Mouse (Mus musculus) layer of hippocampus, postnatal 25 days (tissue): ENCODE measurements around the gene Gpr37l1. TPM values are rescaled to one million over a fixed set of nuclear protein-coding genes. Genes with fewer than 3 reads are reported as not detected.

ENCODE experiments used
- DNase-seq, 2 experiments: peaks; one replicate each; pipeline ENCODE4 v3.0.0; 2022; ENCODE audit warnings: mixed read lengths in 2 of 2, low spot score in 1 of 2; ENCODE audit errors: extremely low spot score in 1 of 2
- total RNA-seq, 2 experiments: library from RNA; stranded (reverse); gene quantifications; 2 replicates each; pipeline ENCODE4 v1.2.3; 2021

Gpr37l1 gene
- total RNA-seq, 2 experiments from 2014 or later, result 226 to 229 TPM

GRCm38 (mm10) chr1:135182975-135183374 is 15.5 kb upstream of the Gpr37l1 start:
- DNase-seq, result no peak

GRCm38 (mm10) chr1:135181880-135182623 is 14.6 kb upstream of the Gpr37l1 start:
- no peak for DNase-seq

- DNase-seq, result no peak
These were observed 13.8 kb upstream of the Gpr37l1 start for GRCm38 (mm10) chr1:135181275-135181674.

DNA sequence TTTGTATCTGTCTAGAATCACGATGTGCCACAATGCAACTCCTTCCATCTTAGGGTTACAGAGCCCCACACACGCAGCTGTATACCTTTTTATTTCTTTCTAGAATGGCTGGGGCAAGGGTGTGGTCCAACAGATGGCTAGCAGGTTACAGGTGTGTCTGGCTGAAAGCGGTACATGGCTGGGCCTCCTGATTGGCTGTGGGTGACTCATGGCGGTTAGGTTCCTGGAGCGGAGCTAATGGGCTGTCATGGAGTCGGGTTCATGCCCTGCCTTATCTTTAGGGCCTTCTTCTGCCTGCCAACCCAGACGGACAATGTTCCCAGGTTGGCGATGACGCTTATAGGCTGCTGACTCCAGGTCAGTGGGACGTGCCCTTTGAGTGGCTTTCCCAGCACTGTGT is 13.3 kb upstream of the Gpr37l1 start:
- no peak for DNase-seq

- no peak for DNase-seq
These were observed 11.4 kb upstream of the Gpr37l1 start for GRCm38 (mm10) chr1:135178863-135179262.

DNA sequence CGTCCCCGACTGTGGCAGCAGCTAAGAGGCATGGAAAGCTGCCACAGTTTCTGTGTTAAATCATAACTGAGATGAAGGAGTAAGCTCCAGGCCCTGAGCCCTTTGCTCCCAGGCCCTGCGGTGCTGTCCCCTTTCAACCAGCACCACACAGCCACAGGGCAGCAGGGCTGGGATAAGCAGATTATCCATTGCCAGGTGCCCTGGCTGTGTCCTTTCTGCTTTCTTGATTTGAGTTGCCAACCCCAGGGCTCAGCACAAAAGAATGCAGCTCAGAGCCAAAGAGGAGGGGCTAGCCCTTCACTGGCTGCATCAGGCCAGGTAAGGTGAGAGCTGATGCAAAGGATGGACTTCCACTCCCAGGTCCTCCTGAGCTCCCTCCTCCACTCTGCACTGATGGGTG is 10.2 kb upstream of the Gpr37l1 start:
- DNase-seq, result no peak

GRCm38 (mm10) chr1:135175176-135175575 is 7.7 kb upstream of the Gpr37l1 start:
- DNase-seq, result no peak

DNA sequence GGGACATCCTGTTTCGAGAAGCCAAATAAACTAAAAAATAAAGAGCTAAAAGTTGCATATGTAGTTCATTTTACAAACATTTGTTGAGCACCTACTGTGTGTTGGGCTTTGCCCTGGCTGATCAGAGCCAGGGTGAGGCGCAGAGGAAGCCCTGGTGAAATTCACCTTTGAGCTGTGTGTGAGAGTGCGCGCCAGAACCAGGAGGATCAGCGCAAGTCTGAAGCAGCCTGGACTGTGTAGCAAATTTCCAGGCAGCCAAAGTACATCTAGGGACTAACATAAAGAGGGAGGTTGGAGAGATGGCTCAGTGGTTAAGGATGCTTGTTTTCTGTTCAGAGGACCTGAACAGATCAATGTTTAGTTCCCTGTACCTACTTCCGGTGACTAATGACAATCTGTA is 5.8 kb upstream of the Gpr37l1 start:
- no peak for DNase-seq

DNA sequence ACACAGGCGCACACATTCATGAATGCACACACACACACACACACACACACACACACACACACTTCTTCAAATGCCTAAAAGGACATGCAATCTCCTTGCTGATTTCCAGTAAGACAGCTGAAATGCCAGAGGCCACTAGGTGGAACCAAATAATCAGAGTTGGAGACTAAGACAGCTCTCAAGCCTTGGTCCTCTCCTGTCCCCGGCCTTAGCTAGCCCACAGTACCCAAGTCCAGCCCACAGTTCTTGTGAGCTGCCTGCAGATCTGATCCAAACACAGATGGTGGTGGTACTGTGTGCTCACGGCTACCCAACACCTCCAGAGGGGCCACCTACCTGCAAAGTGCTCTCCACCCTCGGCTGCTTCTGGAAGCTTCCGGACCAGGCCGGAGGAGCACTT is 4.5 kb upstream of the Gpr37l1 start:
- peak in 1 of 2 experiments; percentile 59 for DNase-seq

GRCm38 (mm10) chr1:135171202-135171601 is 3.7 kb upstream of the Gpr37l1 start:
- no peak for DNase-seq

- no peak for DNase-seq
These were observed 2.8 kb upstream of the Gpr37l1 start for GRCm38 (mm10) chr1:135170299-135170698.

- DNase-seq, result no peak
These were observed 2.2 kb upstream of the Gpr37l1 start for GRCm38 (mm10) chr1:135169556-135170224.

- no peak for DNase-seq
These were observed 1.1 kb upstream of the Gpr37l1 start for GRCm38 (mm10) chr1:135168453-135169200.

DNA sequence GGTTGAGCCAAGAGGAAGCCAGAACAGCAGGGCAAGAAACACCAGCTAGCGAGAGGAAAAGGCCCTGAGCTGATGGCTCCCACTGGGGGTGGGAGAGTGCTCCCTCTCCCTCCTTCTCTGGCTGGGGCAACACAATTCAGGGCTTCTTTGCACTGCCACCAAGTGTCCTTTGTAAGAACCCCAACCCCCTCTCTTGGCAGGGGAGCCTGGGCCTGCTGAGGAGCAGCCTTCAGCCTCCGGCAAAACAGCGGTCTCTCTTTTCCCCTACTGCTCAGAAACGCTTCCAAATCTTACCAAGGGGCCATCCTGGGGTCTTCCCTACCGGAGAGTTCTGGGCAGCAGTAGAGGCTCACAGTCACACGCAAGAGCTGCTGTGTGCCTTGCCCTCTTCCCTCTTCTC is 4.8 kb downstream of the Gpr37l1 start:
- DNase-seq, result no peak

DNA sequence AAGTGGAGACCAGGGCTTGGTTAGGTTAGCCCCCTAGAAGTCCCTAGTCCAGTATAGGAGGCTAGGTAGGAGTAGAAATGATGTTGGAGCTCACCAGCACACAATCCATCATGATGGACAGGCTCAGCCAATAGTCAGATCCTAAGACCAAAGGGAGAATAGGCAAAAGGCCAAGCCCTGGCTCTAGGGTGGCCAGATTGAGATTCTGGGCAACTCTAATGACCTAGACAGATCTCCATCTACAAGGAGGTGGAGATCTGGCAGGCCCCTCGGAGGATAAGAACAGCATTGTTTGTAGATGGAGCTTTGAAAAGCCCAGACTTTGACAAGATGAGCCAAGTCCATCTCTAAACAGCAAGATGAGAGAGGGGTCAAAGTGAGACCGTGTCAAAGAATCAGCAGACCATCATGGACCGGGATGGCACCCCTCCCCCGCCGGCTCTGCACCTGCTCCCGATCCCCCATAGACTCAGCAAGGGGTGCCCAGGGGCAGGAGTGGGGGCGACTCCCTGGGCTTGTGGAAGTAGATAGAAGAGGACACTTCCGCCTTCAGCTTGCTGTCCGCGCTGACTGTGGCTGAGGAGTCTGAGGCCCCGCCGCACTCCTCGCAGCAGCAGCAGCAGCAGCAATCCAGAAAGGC is 7.0 kb downstream of the Gpr37l1 start:
- no peak for DNase-seq

DNA sequence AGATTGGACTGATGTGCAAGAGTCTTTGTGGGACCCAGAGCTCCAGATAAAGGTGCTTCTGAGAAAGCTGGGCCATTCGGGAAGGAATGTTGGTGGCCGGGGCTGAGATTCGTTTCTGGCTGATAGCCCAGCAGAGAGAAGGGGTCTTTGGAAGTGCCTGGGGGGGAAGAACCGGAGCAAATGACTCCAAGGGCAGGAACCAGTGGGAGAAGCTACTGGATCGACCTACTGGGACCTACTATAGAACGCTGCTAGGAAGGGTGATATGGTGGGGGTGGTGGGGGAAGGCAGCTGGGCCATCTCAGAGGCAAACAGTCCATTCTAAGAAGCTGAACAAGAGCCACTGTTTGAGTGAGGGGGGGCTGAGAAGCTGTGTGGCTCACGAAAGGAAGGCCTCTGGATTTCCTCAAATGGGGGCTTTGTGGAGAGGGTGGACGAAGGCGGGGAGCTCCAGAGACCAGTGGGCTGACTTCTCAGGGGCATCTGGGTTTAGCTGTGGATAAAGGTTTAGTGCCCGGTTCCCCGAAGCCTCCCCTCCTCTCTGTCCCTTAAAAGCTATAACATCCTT is 7.8 kb downstream of the Gpr37l1 start:
- DNase-seq, result no peak

DNA sequence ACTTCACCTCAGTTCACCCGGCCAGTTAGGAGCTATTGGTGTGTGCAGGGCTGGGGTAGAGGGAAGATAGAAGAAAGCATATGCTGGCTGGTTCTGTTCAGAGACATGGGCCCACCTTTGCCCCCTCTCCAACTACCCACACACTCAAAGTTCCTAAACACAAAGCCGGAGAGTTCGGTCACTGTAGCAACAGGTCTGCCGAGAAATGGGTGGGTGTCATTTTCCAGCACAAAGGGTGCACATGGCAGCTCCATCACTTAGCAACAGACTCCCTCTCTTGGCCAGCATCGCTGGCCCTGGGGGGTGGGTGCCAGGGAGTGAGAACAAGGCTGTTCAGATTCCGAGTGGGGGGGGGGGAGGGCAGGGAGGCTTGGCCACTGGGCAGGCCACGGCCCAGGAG is 8.4 kb downstream of the Gpr37l1 start:
- DNase-seq, result peak in 1 of 2 experiments; percentile 42

DNA sequence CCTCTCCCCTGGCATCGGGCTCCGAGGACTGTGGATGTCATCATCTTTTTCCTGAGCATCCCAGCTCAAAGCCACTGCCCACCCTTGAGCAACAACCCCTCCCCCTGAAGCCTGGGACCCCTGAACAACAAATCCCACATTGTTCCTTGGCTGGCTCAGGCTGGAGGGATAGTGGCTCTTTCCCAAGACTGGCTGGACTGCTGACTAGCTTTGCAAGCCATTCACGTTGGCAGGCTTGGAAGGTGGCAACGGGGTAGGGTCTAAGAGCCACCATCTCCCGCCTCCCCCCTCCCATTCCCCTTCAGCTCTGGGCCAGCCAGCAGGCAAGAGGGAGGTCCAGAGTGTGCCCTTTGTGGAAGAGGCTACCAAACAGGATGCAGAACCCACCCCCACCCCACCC is 8.8 kb downstream of the Gpr37l1 start:
- no peak for DNase-seq

- DNase-seq, result no peak
These were observed 11.2 kb downstream of the Gpr37l1 start for GRCm38 (mm10) chr1:135156300-135156699.

DNA sequence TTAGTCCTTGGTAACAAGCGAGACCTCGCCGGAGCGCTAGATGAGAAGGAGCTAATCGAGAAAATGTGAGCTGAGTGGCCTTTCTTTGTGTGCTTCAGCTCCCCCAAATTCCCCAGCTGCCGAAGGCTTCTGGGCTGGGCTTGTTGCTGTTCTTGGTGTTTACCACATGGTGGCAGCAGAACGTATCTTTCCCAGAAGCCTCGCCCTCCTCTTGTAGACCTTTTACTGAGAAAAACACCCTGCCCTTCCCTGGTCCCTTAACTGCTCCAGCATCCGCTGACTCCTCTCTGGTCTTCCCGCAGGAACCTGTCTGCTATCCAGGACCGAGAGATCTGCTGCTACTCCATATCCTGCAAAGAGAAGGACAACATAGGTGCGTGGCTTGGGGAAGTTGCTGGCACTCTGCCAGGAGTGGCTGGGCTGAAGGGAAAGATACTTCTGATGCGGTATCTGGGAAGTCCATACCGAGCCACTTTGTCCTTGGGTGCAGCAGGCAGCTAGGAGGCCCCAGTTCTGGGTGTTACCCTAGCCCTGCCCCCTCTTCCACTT is 13.0 kb downstream of the Gpr37l1 start:
- DNase-seq, result peak; percentile 66 to 75
